Mouse (Mus musculus) liver, embryonic 15.5 days (tissue): Measurements from ENCODE around the gene Ddah1. TPM values are rescaled to one million over a fixed set of nuclear protein-coding genes. Genes with fewer than 3 reads are reported as not detected.

Source experiments
- ATAC-seq: fragments of 200-750 bp; cut with Nextera tagmentation; 2 replicates; pipeline ENCODE4 v1.8.0; 2017; ENCODE audit warnings: moderate number of reproducible peaks, mild to moderate bottlenecking, moderate library complexity; ENCODE audit not compliant: insufficient read depth
- H3K27ac ChIP-seq: fragments of 300-500 bp; sonication (generic); replicated peaks from 2 replicates; pipeline ENCODE4 v1.5.1; 2015; ENCODE audit warnings: mild to moderate bottlenecking, inconsistent platforms
- H3K27me3 ChIP-seq: fragments of 300-500 bp; sonication (generic); 2 replicates; pipeline ENCODE4 v1.6.1; 2015; ENCODE audit warnings: mild to moderate bottlenecking, inconsistent platforms
- H3K36me3 ChIP-seq: fragments of 300-500 bp; sonication (generic); replicated peaks from 2 replicates; pipeline ENCODE4 v1.6.1; 2015; ENCODE audit warnings: moderate library complexity, mild to moderate bottlenecking, inconsistent platforms
- H3K4me1 ChIP-seq: fragments of 300-500 bp; sonication (generic); replicated peaks from 2 replicates; pipeline ENCODE4 v1.6.1; 2015; ENCODE audit warnings: inconsistent platforms
- H3K4me2 ChIP-seq: fragments of 300-500 bp; sonication (generic); 2 replicates; pipeline ENCODE4 v1.6.1; 2015; ENCODE audit warnings: moderate library complexity, mild to moderate bottlenecking, inconsistent platforms
- H3K4me3 ChIP-seq: fragments of 300-500 bp; sonication (generic); replicated peaks from 2 replicates; pipeline ENCODE4 v1.5.1; 2015; ENCODE audit warnings: mild to moderate bottlenecking, inconsistent platforms
- H3K9ac ChIP-seq: fragments of 300-500 bp; sonication (generic); 2 replicates; pipeline ENCODE4 v1.6.1; 2015; ENCODE audit warnings: moderate library complexity, mild to moderate bottlenecking, inconsistent platforms
- H3K9me3 ChIP-seq: fragments of 300-500 bp; sonication (generic); replicated peaks from 2 replicates; pipeline ENCODE4 v1.6.1; 2016; ENCODE audit warnings: inconsistent platforms
- WGBS: fragments of 180-500 bp; shearing (Covaris S2); methylation state at CpG from one replicate; pipeline ENCODE4 v1.1.7; 2015; ENCODE audit warnings: mixed read lengths; ENCODE audit not compliant: insufficient replicate concordance; 5-methylcytosine and 5-hydroxymethylcytosine counted together
- polyA plus RNA-seq: library from polyadenylated mRNA; unstranded; fragments of >200 nt; fragmentation: Nextera tagmentation; extraction: Ambion mirVana; gene quantifications from 2 replicates; pipeline ENCODE4 v1.2.1, GENCODE M21; 2015

Gene Ddah1
- polyA plus RNA-seq, 1 experiment from 2014 or later = 44.5 TPM

DNA sequence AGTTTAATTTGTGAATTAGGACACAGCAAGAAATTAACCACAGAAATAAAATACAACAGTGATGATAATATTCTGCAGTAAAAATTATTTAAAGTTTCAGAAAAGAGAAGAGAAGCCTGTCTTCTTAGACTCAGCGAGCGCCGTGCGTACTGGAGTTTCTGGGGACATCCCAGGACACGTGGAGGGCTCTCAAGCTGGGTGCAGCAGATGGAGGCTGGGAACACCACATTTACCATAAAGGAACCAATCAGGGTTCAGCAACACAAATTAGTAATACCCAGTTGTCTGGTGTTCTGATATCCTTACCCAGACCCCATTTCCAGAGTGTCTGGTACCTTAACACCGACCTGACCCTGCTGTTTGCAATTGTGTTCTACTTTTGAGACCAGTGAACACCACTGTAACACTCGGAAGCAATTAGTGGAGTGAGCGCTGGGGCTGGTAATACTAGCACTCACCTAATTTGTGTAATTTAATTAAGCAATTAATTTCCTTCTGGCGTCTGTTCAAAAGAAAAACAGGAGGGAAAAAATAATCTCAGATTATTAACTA lies 14.9 kb upstream of the Ddah1 start:
- no peak overlapping the region for H3K4me3 ChIP-seq
- H3K27me3 ChIP-seq = no peaks in the 10 kb centered on the region
- ATAC-seq = no peak
- H3K27ac ChIP-seq = no peak overlapping the region
- H3K9ac ChIP-seq = no peak overlapping the region
- no peak overlapping the region for H3K4me2 ChIP-seq
- H3K4me1 ChIP-seq = no peaks in the 10 kb centered on the region
- no peaks in the 10 kb centered on the region for H3K9me3 ChIP-seq
- 76% methylated on average over 9 of the region's 9 CpGs for WGBS
- no peaks in the 10 kb centered on the region for H3K36me3 ChIP-seq

GRCm38 (mm10) chr3:145748626-145749025 lies 9.8 kb upstream of the Ddah1 start:
- H3K9ac ChIP-seq = no peak overlapping the region
- no peaks in the 10 kb centered on the region for H3K27me3 ChIP-seq
- no peak overlapping the region for H3K4me2 ChIP-seq
- no peaks in the 10 kb centered on the region for H3K36me3 ChIP-seq
- WGBS = 76% methylated on average over 1 of the region's 1 CpGs
- H3K9me3 ChIP-seq = no peaks in the 10 kb centered on the region
- no peaks in the 10 kb centered on the region for H3K4me1 ChIP-seq
- no peak overlapping the region for H3K4me3 ChIP-seq
- no peak for ATAC-seq
- no peak overlapping the region for H3K27ac ChIP-seq

DNA sequence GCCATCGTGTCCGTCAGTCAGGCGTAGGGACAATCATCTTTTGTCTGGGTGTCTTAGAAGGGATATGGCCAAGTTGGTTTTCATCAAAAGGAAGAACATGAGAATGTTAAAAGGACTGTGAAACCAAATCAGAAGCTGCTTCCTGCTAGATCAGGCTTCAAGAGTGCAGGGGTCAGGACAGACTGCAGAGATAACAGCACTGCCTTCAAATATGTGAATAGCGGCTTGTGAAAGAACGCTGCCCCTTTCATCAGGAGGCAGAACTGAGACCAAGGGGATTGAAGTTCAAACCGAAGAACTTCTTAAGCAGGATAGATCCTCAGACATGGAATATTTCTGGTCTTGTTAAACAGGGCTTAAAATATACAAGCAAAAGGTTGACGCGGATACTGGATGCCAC lies 2.0 kb upstream of the Ddah1 start:
- WGBS = 49% methylated on average over 8 of the region's 8 CpGs
- ATAC-seq = no peak
- peaks cover 24% of the 10 kb centered on the region for H3K4me1 ChIP-seq
- H3K4me3 ChIP-seq = no peak overlapping the region
- no peak overlapping the region for H3K27ac ChIP-seq
- no peak overlapping the region for H3K9ac ChIP-seq
- H3K9me3 ChIP-seq = no peaks in the 10 kb centered on the region
- no peaks in the 10 kb centered on the region for H3K36me3 ChIP-seq
- H3K27me3 ChIP-seq = peaks cover 34% of the 10 kb centered on the region
- no peak overlapping the region for H3K4me2 ChIP-seq

DNA sequence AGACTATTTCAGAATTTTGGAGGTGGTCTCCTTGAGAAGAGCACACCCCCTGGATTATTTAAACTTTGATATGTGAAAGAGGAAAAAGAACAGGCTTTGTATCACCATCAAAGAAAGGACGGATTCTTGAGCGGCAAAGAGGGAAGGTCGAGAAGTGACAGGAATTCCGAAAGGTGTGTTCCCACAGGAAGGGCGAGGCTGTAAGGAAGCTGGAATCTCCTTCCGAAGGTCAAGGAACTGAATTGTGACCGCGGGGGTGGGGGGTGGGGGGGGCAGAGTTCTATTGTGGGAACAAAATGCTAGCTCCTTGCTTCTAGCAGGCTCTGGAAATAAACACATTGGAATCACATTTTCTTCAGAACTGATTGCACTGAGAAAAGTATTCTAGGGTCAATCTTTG lies 1.3 kb upstream of the Ddah1 start:
- Histone ChIP-seq H3K27me3 (peaks cover 34% of the 10 kb centered on the region), H3K36me3 (no peaks in the 10 kb centered on the region), H3K27ac (no peak overlapping the region), H3K4me1 (peaks cover 24% of the 10 kb centered on the region), H3K4me3 (no peak overlapping the region), H3K9me3 (no peaks in the 10 kb centered on the region), H3K4me2 (no peak overlapping the region), H3K9ac (no peak overlapping the region)
- no peak for ATAC-seq
- WGBS = 41% methylated on average over 8 of the region's 8 CpGs

DNA sequence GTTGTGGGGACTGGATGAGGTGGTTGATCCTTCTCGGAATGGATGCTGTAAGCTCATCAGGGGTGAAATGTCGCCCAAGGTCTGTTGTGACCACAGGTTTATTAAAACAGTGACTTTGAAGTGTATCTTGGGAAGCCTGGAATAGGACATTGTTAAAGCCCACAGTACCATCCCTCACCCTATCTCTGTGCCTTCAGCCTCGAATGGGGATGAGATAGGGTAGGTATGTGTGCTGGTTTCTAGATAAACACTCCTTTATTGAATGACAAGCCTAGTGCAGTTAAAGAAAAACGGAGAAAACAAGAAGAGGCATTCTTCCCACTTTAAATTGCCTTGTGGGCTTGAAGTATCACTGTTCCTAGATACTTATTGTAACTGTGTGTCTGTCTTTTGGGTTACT lies 631 bp upstream of the Ddah1 start:
- peak; percentile 69 for ATAC-seq
- H3K9me3 ChIP-seq = no peaks in the 10 kb centered on the region
- no peaks in the 10 kb centered on the region for H3K36me3 ChIP-seq
- H3K9ac ChIP-seq = no peak overlapping the region
- peak overlapping the region; percentile 60 for H3K4me3 ChIP-seq
- WGBS = 16% methylated on average over 4 of the region's 4 CpGs
- H3K27me3 ChIP-seq = peaks cover 34% of the 10 kb centered on the region
- H3K27ac ChIP-seq = no peak overlapping the region
- peak overlapping the region; percentile 79 for H3K4me2 ChIP-seq
- peaks cover 24% of the 10 kb centered on the region for H3K4me1 ChIP-seq

GRCm38 (mm10) chr3:145759379-145760209 lies 1.1 kb downstream of the Ddah1 start:
- peak overlapping the region; percentile 79 for H3K4me2 ChIP-seq
- WGBS = 17% methylated on average over 14 of the region's 14 CpGs
- H3K9ac ChIP-seq = peak overlapping the region; percentile 59
- no peaks in the 10 kb centered on the region for H3K9me3 ChIP-seq
- H3K36me3 ChIP-seq = no peaks in the 10 kb centered on the region
- peaks cover 28% of the 10 kb centered on the region for H3K4me1 ChIP-seq
- H3K27me3 ChIP-seq = peaks cover 34% of the 10 kb centered on the region
- ATAC-seq = no peak
- H3K27ac ChIP-seq = peak overlapping the region; percentile 72
- peak overlapping the region; percentile 60 for H3K4me3 ChIP-seq

DNA sequence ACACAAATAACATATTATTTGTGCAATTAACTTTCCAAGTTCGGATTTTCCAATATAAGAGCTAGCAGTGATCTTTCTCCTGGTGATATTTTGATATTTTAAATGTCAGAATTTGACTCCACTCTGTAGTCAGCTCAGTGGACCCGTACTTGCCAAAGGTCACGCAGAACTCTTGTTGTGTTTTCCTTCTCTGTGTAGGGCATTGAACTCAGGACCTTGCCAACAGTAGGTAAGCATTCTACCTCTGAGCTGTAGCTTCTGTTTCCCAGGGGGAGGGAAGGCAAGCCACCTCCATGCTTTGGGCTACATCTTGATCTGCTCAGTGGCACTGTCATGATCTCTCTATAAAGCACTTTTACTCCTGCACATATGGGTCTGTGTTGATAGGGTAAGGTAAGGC lies 2.1 kb downstream of the Ddah1 start:
- Histone ChIP-seq H3K4me1 (peaks cover 28% of the 10 kb centered on the region), H3K9me3 (no peaks in the 10 kb centered on the region), H3K4me2 (peak overlapping the region; percentile 79), H3K36me3 (no peaks in the 10 kb centered on the region), H3K9ac (no peak overlapping the region), H3K4me3 (no peak overlapping the region), H3K27me3 (peaks cover 34% of the 10 kb centered on the region), H3K27ac (no peak overlapping the region)
- 58% methylated on average over 3 of the region's 3 CpGs for WGBS
- ATAC-seq = no peak

- no peaks in the 10 kb centered on the region for H3K9me3 ChIP-seq
- WGBS = 54% methylated on average over 3 of the region's 3 CpGs
- H3K9ac ChIP-seq = no peak overlapping the region
- no peaks in the 10 kb centered on the region for H3K36me3 ChIP-seq
- peaks cover 34% of the 10 kb centered on the region for H3K27me3 ChIP-seq
- H3K4me1 ChIP-seq = peaks cover 28% of the 10 kb centered on the region
- H3K4me3 ChIP-seq = no peak overlapping the region
- H3K27ac ChIP-seq = peak overlapping the region; percentile 64
- ATAC-seq = no peak
- H3K4me2 ChIP-seq = peak overlapping the region; percentile 13
Measured at GRCm38 (mm10) chr3:145761501-145762170, 3.2 kb downstream of the Ddah1 start.

DNA sequence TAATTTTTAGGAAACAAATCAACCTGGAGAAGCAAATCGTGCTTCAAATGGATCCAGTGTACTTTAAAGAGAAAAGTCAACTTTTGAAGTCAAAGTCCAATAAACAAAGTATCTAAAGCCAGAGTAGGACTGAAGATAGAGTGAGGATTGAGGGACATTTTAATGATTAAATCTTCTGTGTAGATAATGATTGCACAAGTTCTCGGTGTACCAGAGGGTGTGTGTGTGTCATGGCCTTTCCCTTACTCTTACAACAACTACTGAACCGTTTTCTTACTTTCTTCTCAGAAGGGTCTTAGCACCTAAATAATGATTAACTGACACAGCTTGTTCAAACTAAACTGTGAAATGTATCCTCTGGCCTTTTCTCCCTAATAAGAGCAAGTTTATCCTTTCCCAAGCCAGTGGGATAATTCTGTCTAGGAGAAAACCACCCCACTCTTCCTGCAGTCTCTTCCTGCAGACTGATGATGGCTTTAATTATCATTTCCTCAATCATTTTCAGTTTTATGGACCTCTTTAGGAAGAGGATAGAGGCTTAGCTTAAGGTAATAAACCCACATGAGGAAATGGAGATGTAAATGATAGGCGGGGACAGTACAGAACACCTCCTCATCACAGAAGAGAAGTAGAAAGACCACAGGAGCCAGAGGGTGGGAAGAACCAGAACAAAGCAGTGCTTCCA lies 4.6 kb downstream of the Ddah1 start:
- Histone ChIP-seq H3K9ac (no peak overlapping the region), H3K4me1 (peaks cover 16% of the 10 kb centered on the region), H3K4me3 (no peak overlapping the region), H3K36me3 (no peaks in the 10 kb centered on the region), H3K27ac (peak overlapping the region; percentile 75), H3K9me3 (no peaks in the 10 kb centered on the region), H3K27me3 (peaks cover 27% of the 10 kb centered on the region), H3K4me2 (0 out of 2 replicates have a peak overlapping the region, but pooled peaks have one; percentile 13)
- peak; percentile 58 for ATAC-seq
- WGBS = 58% methylated on average over 4 of the region's 4 CpGs

- no peak overlapping the region for H3K4me3 ChIP-seq
- no peak overlapping the region for H3K9ac ChIP-seq
- peaks cover 13% of the 10 kb centered on the region for H3K4me1 ChIP-seq
- H3K27me3 ChIP-seq = peaks cover 22% of the 10 kb centered on the region
- peak overlapping the region; percentile 75 for H3K27ac ChIP-seq
- 79% methylated on average over 3 of the region's 3 CpGs for WGBS
- ATAC-seq = no peak
- H3K36me3 ChIP-seq = no peaks in the 10 kb centered on the region
- 0 out of 2 replicates have a peak overlapping the region, but pooled peaks have one; percentile 13 for H3K4me2 ChIP-seq
- H3K9me3 ChIP-seq = no peaks in the 10 kb centered on the region
Measured at GRCm38 (mm10) chr3:145763642-145763972, 5.1 kb downstream of the Ddah1 start.

GRCm38 (mm10) chr3:145764416-145764815 lies 5.9 kb downstream of the Ddah1 start:
- no peak for ATAC-seq
- WGBS = 64% methylated on average over 2 of the region's 2 CpGs
- no peaks in the 10 kb centered on the region for H3K9me3 ChIP-seq
- no peak overlapping the region for H3K4me3 ChIP-seq
- H3K36me3 ChIP-seq = no peaks in the 10 kb centered on the region
- peaks cover 14% of the 10 kb centered on the region for H3K27me3 ChIP-seq
- H3K4me2 ChIP-seq = no peak overlapping the region
- H3K4me1 ChIP-seq = peaks cover 4% of the 10 kb centered on the region; the same call in 1 of the 2 replicates
- H3K27ac ChIP-seq = no peak overlapping the region
- H3K9ac ChIP-seq = no peak overlapping the region
